ENCODE assay signal across 29 mouse cellular contexts in the genomic region with DNA sequence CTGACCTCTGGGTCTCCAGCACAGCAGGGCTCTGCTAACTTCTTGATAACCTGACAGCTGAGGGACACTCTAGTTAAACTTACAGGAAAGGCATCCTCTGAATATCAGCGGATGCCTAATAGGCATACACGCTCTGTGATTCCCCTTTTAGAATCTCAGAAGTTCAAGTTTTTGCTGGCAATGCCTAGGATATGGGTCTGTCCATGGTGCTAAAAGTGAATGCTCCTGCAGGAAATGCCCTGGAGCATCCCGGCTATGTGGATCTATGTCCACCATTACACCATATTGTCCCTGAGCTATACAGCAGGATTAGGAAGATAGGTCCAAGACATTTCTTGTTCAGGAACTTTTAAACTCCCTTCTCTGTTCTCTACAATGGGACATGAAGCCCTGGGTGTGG.
DNase-seq lines count a peak whose midpoint lies in the region; ATAC-seq and TF ChIP-seq lines count a peak whose summit lies in the region.
"Had no signal": no experiment of that assay in that cellular context is flagged by ENCODE, and none has a peak within 500 bp of the region (broad histone marks: within the 10 kb centered on the region; RNA-seq: fewer than 3 reads in every experiment).

No protein-coding gene starts in this region.

- peak; percentile 13 for DNase-seq in adrenal gland, postnatal 10 days
- no peak for DNase-seq in adrenal gland, postnatal 4 days (ENCODE audit: low spot score in 2 of 2)
- DNase-seq in kidney, postnatal 10 days: peak; percentile 34
- no peak for DNase-seq in kidney, adult 8-10 months
- peak; percentile 40 for DNase-seq in ES-E14 (ENCODE audit: low read depth, low spot score)
- DNase-seq in forelimb bud, embryonic 11.5 days (ENCODE audit: low read depth, low spot score): peak; percentile 46
- DNase-seq in cerebellum, adult 2 months: no peak
- DNase-seq: cerebellum, adult 11-12 months; cerebellum, postnatal 14 days; gastrocnemius, postnatal 36 days; left cerebral cortex, postnatal 4 days; thymus, adult 2 months; thymus, postnatal 4 days had no signal

- in situ Hi-C loops in ES-E14 (cut with MboI; ENCODE audit: low sequenced_read_pairs in 2 of 2, unreplicated experiment in 2 of 2): no loop called here

- no peak overlapping the region for H3K4me3 ChIP-seq in ES-E14 (ENCODE audit: insufficient read depth in 1 of 2, low read depth in 1 of 2, low read length in 2 of 2, poor library complexity in 1 of 2, severe bottlenecking in 1 of 2)
- no peak overlapping the region for H3K4me3 ChIP-seq in cerebellum, adult 2 months (replicated peaks; ENCODE audit: insufficient read depth, low read depth, low read length)
- H3K4me3 ChIP-seq: embryonic facial prominence, embryonic 13.5 days; erythroblast, embryonic 14.5 days; forebrain, embryonic 12.5 days; heart, embryonic 15.5 days; hindbrain, embryonic 15.5 days; left cerebral cortex, adult 2 months; limb, embryonic 15.5 days; midbrain, embryonic 10.5 days; myocyte; neural tube, embryonic 13.5 days; stomach, embryonic 15.5 days had no signal

- H3K27ac ChIP-seq in ES-E14 (ENCODE audit: insufficient read depth, low read depth, low read length, poor library complexity, severe bottlenecking): no peak overlapping the region
- H3K27ac ChIP-seq in cerebellum, adult 2 months (ENCODE audit: insufficient read depth, low read length): no peak overlapping the region
- H3K27ac ChIP-seq: embryonic facial prominence, embryonic 13.5 days; forebrain, embryonic 12.5 days; heart, embryonic 15.5 days; hindbrain, embryonic 15.5 days; left cerebral cortex, adult 2 months; limb, embryonic 15.5 days; liver, embryonic 14.5 days; macrophage; midbrain, embryonic 10.5 days; neural tube, embryonic 13.5 days; stomach, embryonic 15.5 days had no signal

- TF ChIP-seq POLR2A in cerebellum, adult 2 months (IDR thresholded peaks at IDR 0.05; ENCODE audit: borderline replicate concordance, insufficient read depth, low read length): no peak

- H3K27me3 ChIP-seq in cerebellum, adult 2 months (ENCODE audit: control insufficient read depth, insufficient read depth, low read length): no peaks in the 10 kb centered on the region
- H3K27me3 ChIP-seq: embryonic facial prominence, embryonic 13.5 days; heart, embryonic 15.5 days; hindbrain, embryonic 15.5 days; limb, embryonic 15.5 days; neural tube, embryonic 13.5 days; stomach, embryonic 15.5 days had no signal

- no peaks in the 10 kb centered on the region for H3K4me1 ChIP-seq in ES-E14 (ENCODE audit: control insufficient read depth in 2 of 2, insufficient read depth in 2 of 2, low read length in 2 of 2, poor library complexity in 1 of 2)
- no peaks in the 10 kb centered on the region for H3K4me1 ChIP-seq in cerebellum, adult 2 months (ENCODE audit: control insufficient read depth, insufficient read depth, low read length)
- H3K4me1 ChIP-seq: embryonic facial prominence, embryonic 13.5 days; forebrain, embryonic 12.5 days; heart, embryonic 15.5 days; hindbrain, embryonic 15.5 days; limb, embryonic 15.5 days; neural tube, embryonic 13.5 days; stomach, embryonic 15.5 days had no signal

- WGBS in cerebellum, adult 2 months: 79% methylated on average over 3 of the region's 3 CpGs

- H3K9me3 ChIP-seq in ES-E14 (ENCODE audit: control insufficient read depth, insufficient read depth, low read depth, low read length): no peaks in the 10 kb centered on the region
- H3K9me3 ChIP-seq: embryonic facial prominence, embryonic 13.5 days; forebrain, embryonic 12.5 days; heart, embryonic 15.5 days; hindbrain, embryonic 15.5 days; limb, embryonic 15.5 days; neural tube, embryonic 13.5 days; stomach, embryonic 15.5 days had no signal

- H3K36me3 ChIP-seq in ES-E14 (ENCODE audit: control insufficient read depth, insufficient read depth, low read length, poor library complexity, severe bottlenecking): no peaks in the 10 kb centered on the region
- H3K36me3 ChIP-seq: heart, embryonic 15.5 days; hindbrain, embryonic 15.5 days; limb, embryonic 15.5 days; neural tube, embryonic 13.5 days; stomach, embryonic 15.5 days had no signal

- no peak overlapping the region for H3K9ac ChIP-seq in ES-E14 (ENCODE audit: insufficient read depth, low read depth, low read length, poor library complexity, severe bottlenecking)
- H3K9ac ChIP-seq: embryonic facial prominence, embryonic 13.5 days; forebrain, embryonic 12.5 days; heart, embryonic 15.5 days; hindbrain, embryonic 15.5 days; limb, embryonic 15.5 days; liver, embryonic 14.5 days; neural tube, embryonic 13.5 days; stomach, embryonic 15.5 days had no signal

- no peak for TF ChIP-seq CTCF in cerebellum, adult 2 months (IDR thresholded peaks at IDR 0.05; ENCODE audit: borderline replicate concordance, insufficient read depth, low read depth, low read length)

- ATAC-seq in inflammation-experienced regulatory T-cells, adult 6 months: no peak
- ATAC-seq: intestine, embryonic 16.5 days; midbrain, embryonic 16.5 days had no signal

TF ChIP-seq in ES-E14, 5 proteins besides CTCF, POLR2A, EP300 and RAD21:
- TF ChIP-seq ZNF384 (IDR thresholded peaks at IDR 0.05; ENCODE audit: low read depth, low read length) (no peak), CHD2 (IDR thresholded peaks at IDR 0.05; ENCODE audit: low read depth, low read length) (no peak), HCFC1 (IDR thresholded peaks at IDR 0.05; ENCODE audit: borderline replicate concordance, insufficient read depth, low read length) (no peak), ZC3H11A (IDR thresholded peaks at IDR 0.05; ENCODE audit: borderline replicate concordance, low read depth, low read length) (no peak)

Comparison
In these comparisons a context has a peak if more than half of its experiments do, and no peak if none do; other contexts are left out.
1. DNase-seq: peak in adrenal gland, postnatal 10 days (single experiment), kidney, postnatal 10 days (single experiment), ES-E14 (single experiment) and forelimb bud, embryonic 11.5 days (single experiment); none in adrenal gland, postnatal 4 days (0 of 2), kidney, adult 8-10 months (0 of 2) and cerebellum, adult 2 months (0 of 2).